Mouse (Mus musculus) heart, embryonic 16.5 days (tissue): ENCODE measurements around the gene Tbxa2r. TPM values are rescaled to one million over a fixed set of nuclear protein-coding genes. Genes with fewer than 3 reads are reported as not detected.

Experiments used
- ATAC-seq: fragments of 200-750 bp; cut with Nextera tagmentation; replicated peaks from 2 replicates; pipeline ENCODE4 v1.8.0; 2017; ENCODE audit warnings: moderate number of reproducible peaks; ENCODE audit not compliant: insufficient read depth, low FRiP score; ENCODE audit errors: extremely low read depth
- H3K27ac ChIP-seq: fragments of 300-500 bp; sonication (generic); 2 replicates; pipeline ENCODE4 v1.5.1; 2014; ENCODE audit warnings: mild to moderate bottlenecking, low read length, control low read depth, moderate library complexity
- H3K27me3 ChIP-seq: fragments of 300-500 bp; sonication (generic); 2 replicates; pipeline ENCODE4 v1.6.1; 2014; ENCODE audit warnings: low read length, mixed read lengths; ENCODE audit not compliant: control insufficient read depth, insufficient read depth
- H3K36me3 ChIP-seq: fragments of 300-500 bp; sonication (generic); 2 replicates; pipeline ENCODE4 v1.6.1; 2014; ENCODE audit not compliant: control insufficient read depth, insufficient read depth
- H3K4me1 ChIP-seq: fragments of 300-500 bp; sonication (generic); 2 replicates; pipeline ENCODE4 v1.6.1; 2014; ENCODE audit warnings: low read length, mixed read lengths; ENCODE audit not compliant: control insufficient read depth, insufficient read depth
- H3K4me2 ChIP-seq: fragments of 300-500 bp; sonication (generic); 2 replicates; pipeline ENCODE4 v1.6.1; 2014; ENCODE audit warnings: low read depth, mild to moderate bottlenecking, control low read depth, low read length
- H3K4me3 ChIP-seq: fragments of 300-500 bp; sonication (generic); 2 replicates; pipeline ENCODE4 v1.5.1; 2014; ENCODE audit warnings: mild to moderate bottlenecking, control low read depth, low read length
- H3K9ac ChIP-seq: fragments of 300-500 bp; sonication (generic); 2 replicates; pipeline ENCODE4 v1.6.1; 2014; ENCODE audit warnings: low read length, control low read depth
- H3K9me3 ChIP-seq: fragments of 300-500 bp; sonication (generic); replicated peaks from 2 replicates; pipeline ENCODE4 v1.6.1; 2016; ENCODE audit warnings: low read length; ENCODE audit not compliant: control insufficient read depth
- WGBS: fragments of 180-500 bp; shearing (Covaris S2); extraction: QIAGEN DNeasy Blood & Tissue Kit; methylation state at CpG from one replicate; pipeline ENCODE4 v1.1.7; 2014; 5-methylcytosine and 5-hydroxymethylcytosine counted together
- polyA plus RNA-seq: library from polyadenylated mRNA; unstranded; fragments of >200 nt; fragmentation: Nextera tagmentation; extraction: Ambion mirVana; gene quantifications from 2 replicates; pipeline ENCODE4 v1.2.1, GENCODE M21; 2015

Tbxa2r gene
- polyA plus RNA-seq, 1 experiment from 2014 or later = 15.2 TPM

- Histone ChIP-seq H3K4me1 (peaks cover 50% of the 10 kb centered on the region), H3K36me3 (peaks cover 21% of the 10 kb centered on the region), H3K4me2 (0 out of 2 replicates have a peak overlapping the region, but pooled peaks have one; percentile 26), H3K4me3 (no peak overlapping the region), H3K27me3 (no peaks in the 10 kb centered on the region), H3K27ac (peak overlapping the region; percentile 49; the same call in 1 of the 2 replicates), H3K9me3 (no peaks in the 10 kb centered on the region), H3K9ac (no peak overlapping the region)
- ATAC-seq = no peak
- WGBS = 64% methylated on average over 7 of the region's 7 CpGs
Observed at GRCm38 (mm10) chr10:81303761-81304160, 24.8 kb upstream of the Tbxa2r start.

- no peak for ATAC-seq
- Histone ChIP-seq H3K4me1 (peaks cover 40% of the 10 kb centered on the region), H3K4me2 (no peak overlapping the region), H3K27ac (no peak overlapping the region), H3K36me3 (peaks cover 29% of the 10 kb centered on the region), H3K27me3 (no peaks in the 10 kb centered on the region), H3K9me3 (no peaks in the 10 kb centered on the region), H3K9ac (no peak overlapping the region), H3K4me3 (no peak overlapping the region)
- WGBS = 24% methylated on average over 7 of the region's 9 CpGs
Observed at GRCm38 (mm10) chr10:81304597-81305238, 23.8 kb upstream of the Tbxa2r start.

DNA sequence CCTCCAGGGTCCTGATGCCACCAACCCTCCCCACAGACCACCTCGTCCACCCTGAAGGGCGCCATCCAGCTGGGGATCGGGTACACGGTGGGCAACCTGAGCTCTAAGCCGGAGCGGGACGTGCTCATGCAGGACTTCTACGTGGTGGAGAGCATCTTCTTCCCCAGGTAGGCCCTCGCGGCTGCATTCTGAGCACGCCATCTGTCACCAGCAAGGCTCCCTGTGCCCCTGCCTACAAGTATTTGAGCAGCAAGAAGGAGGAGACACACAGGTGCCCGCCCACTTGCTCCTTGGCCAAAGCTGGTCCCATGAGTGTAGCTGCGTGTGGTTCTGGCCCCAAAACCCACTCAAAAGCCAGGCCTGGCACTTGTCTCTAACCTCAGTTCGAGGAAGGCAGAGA lies 22.9 kb upstream of the Tbxa2r start:
- peaks cover 31% of the 10 kb centered on the region for H3K4me1 ChIP-seq
- WGBS = 95% methylated on average over 14 of the region's 14 CpGs
- H3K9me3 ChIP-seq = no peaks in the 10 kb centered on the region
- H3K4me2 ChIP-seq = no peak overlapping the region
- H3K27me3 ChIP-seq = no peaks in the 10 kb centered on the region
- no peak overlapping the region for H3K27ac ChIP-seq
- H3K36me3 ChIP-seq = peaks cover 30% of the 10 kb centered on the region
- no peak overlapping the region for H3K4me3 ChIP-seq
- ATAC-seq = no peak
- no peak overlapping the region for H3K9ac ChIP-seq

DNA sequence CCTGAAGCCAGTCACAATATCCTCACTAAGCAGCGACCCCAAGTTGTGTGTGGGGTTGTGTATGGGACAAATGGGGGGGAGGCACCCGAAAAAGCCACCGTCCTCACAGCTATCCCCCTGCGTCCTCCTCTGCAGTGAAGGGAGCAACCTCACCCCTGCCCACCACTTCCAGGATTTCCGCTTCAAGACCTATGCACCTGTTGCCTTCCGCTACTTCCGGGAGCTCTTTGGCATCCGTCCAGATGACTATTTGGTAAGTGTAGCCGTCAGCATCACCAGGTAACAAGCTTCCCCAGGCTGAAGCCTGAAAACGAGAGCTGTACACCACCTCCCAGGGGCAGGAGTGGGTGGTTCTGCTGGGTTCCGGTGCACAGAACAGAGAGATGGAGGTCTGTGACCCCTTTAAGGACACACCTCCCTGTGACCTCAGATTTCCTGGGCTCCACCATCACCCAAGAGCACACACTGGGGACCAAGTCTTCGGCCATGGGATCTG lies 22.3 kb upstream of the Tbxa2r start:
- Histone ChIP-seq H3K4me2 (no peak overlapping the region), H3K4me3 (no peak overlapping the region), H3K27ac (no peak overlapping the region), H3K36me3 (peaks cover 35% of the 10 kb centered on the region), H3K27me3 (no peaks in the 10 kb centered on the region), H3K9me3 (no peaks in the 10 kb centered on the region), H3K9ac (no peak overlapping the region), H3K4me1 (peaks cover 25% of the 10 kb centered on the region)
- ATAC-seq = no peak
- WGBS = 89% methylated on average over 12 of the region's 12 CpGs

GRCm38 (mm10) chr10:81306837-81307682 lies 21.5 kb upstream of the Tbxa2r start:
- ATAC-seq = no peak
- Histone ChIP-seq H3K27me3 (no peaks in the 10 kb centered on the region), H3K9me3 (no peaks in the 10 kb centered on the region), H3K4me3 (no peak overlapping the region), H3K27ac (no peak overlapping the region), H3K4me2 (no peak overlapping the region), H3K9ac (no peak overlapping the region), H3K4me1 (peaks cover 24% of the 10 kb centered on the region), H3K36me3 (peaks cover 38% of the 10 kb centered on the region)
- 92% methylated on average over 21 of the region's 21 CpGs for WGBS

DNA sequence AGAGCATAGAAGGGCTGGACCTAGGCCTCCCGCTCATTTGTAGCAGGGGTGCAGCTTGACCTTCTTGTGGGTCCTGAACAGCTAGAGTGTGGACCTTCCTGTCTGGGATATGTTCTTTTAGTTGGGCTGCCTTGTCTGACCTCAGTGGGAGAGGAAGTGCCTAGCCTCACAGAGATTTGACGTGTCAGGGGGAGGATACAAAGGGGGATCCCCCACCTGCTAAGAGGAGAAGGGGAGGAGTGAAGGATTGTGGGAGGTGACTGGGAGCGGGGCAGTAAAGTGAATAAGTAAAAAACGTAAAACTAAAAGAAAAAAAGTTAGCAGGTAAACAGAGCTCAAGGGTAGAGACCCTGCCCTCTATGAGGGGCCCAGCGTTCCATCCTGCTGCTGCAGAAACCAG lies 19.0 kb upstream of the Tbxa2r start:
- peaks cover 51% of the 10 kb centered on the region for H3K36me3 ChIP-seq
- ATAC-seq = no peak
- no peaks in the 10 kb centered on the region for H3K9me3 ChIP-seq
- H3K4me3 ChIP-seq = no peak overlapping the region
- H3K4me2 ChIP-seq = no peak overlapping the region
- H3K9ac ChIP-seq = no peak overlapping the region
- H3K27me3 ChIP-seq = no peaks in the 10 kb centered on the region
- 83% methylated on average over 5 of the region's 5 CpGs for WGBS
- H3K4me1 ChIP-seq = peaks cover 1% of the 10 kb centered on the region; the same call in 1 of the 2 replicates
- no peak overlapping the region for H3K27ac ChIP-seq

DNA sequence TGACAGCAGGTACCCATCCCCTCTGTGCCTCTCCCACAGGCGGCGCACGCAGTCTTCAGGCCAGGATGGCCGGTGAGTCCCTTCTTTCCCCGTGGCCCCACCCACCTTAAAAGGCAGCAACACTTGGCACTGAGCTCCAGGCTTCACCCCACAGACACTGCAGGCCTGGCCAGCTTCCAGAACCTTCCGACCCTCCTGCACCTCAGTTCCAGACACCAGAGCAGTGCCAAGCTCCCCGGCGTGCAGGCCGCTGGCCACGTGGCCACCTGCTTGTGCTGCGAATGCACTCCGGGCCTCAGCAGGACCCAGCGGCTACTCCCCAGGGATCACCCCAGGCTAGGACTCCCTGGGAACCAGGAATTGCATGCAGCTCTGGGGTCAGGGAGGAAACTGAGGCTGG lies 14.9 kb upstream of the Tbxa2r start:
- WGBS = 96% methylated on average over 13 of the region's 13 CpGs
- no peak for ATAC-seq

GRCm38 (mm10) chr10:81314201-81314600 lies 14.3 kb upstream of the Tbxa2r start:
- WGBS = 78% methylated on average over 7 of the region's 7 CpGs
- H3K4me2 ChIP-seq = no peak overlapping the region
- H3K9me3 ChIP-seq = no peaks in the 10 kb centered on the region
- peaks cover 39% of the 10 kb centered on the region for H3K36me3 ChIP-seq
- peaks cover 6% of the 10 kb centered on the region for H3K4me1 ChIP-seq
- no peak overlapping the region for H3K4me3 ChIP-seq
- H3K27ac ChIP-seq = no peak overlapping the region
- H3K9ac ChIP-seq = no peak overlapping the region
- H3K27me3 ChIP-seq = no peaks in the 10 kb centered on the region
- no peak for ATAC-seq

More for the DNA sequence above, 14.9 kb upstream of the Tbxa2r start:
- Histone ChIP-seq H3K4me3 (no peak overlapping the region), H3K9me3 (no peaks in the 10 kb centered on the region), H3K9ac (no peak overlapping the region), H3K27me3 (no peaks in the 10 kb centered on the region), H3K27ac (no peak overlapping the region), H3K4me2 (no peak overlapping the region), H3K36me3 (peaks cover 43% of the 10 kb centered on the region), H3K4me1 (peaks cover 6% of the 10 kb centered on the region)

DNA sequence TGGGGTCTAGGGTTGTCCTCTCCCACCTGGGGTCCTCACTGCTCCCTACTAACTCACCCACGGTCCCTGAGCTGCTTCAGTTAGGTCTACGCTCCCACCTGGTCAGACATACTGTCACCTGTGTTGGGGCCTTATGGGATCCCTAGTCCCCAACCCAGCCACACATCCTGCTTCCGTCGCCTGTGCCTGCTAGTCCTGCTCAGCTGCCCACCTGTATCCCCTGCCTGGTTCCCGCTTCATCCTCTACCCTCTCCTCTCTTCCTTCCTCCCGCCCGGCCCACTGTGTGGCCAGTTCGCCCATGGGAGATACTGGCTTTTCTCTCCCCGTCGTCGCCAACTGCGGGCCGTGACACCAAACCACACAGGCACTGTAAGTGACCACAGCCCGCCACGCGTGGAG lies 12.9 kb upstream of the Tbxa2r start:
- H3K9ac ChIP-seq = no peak overlapping the region
- ATAC-seq = no peak
- peaks cover 14% of the 10 kb centered on the region for H3K4me1 ChIP-seq
- H3K27ac ChIP-seq = no peak overlapping the region
- no peak overlapping the region for H3K4me3 ChIP-seq
- H3K4me2 ChIP-seq = no peak overlapping the region
- WGBS = 88% methylated on average over 16 of the region's 16 CpGs
- peaks cover 35% of the 10 kb centered on the region for H3K36me3 ChIP-seq
- no peaks in the 10 kb centered on the region for H3K27me3 ChIP-seq
- no peaks in the 10 kb centered on the region for H3K9me3 ChIP-seq
